Mouse (Mus musculus): ENCODE measurements at regions not wholly inside any gene's neighbourhood (a gene's known extent, or its start where the extent isn't known, plus 50 kb on each side); places are given as distances from the start of the nearest gene placed in this dataset.

GRCm38 (mm10) chr9:33533101-33533810 lies 897.2 kb downstream of the Ets1 start:
- Histone ChIP-seq H3K4me3 (replicated peaks; ENCODE audit: low read length) (no peak overlapping the region), H3K4me2 (replicated peaks; ENCODE audit: low read depth, low read length, severe bottlenecking) (no peak overlapping the region), H3K27me3 (ENCODE audit: control insufficient read depth, insufficient read depth, low read length) (no peaks in the 10 kb centered on the region), H3K36me3 (ENCODE audit: control insufficient read depth, insufficient read depth, low read length) (no peaks in the 10 kb centered on the region), H3K27ac (replicated peaks; ENCODE audit: low read depth, low read length) (no peak overlapping the region), H3K9me3 (ENCODE audit: control insufficient read depth, low read length) (no peaks in the 10 kb centered on the region), H3K4me1 (ENCODE audit: control insufficient read depth, insufficient read depth, low read length) (no peaks in the 10 kb centered on the region), H3K9ac (ENCODE audit: low read depth, low read length, severe bottlenecking) (no peak overlapping the region)
- no peak for TF ChIP-seq POLR2A (IDR thresholded peaks at IDR 0.05; ENCODE audit: borderline replicate concordance, extremely low read depth, insufficient read depth, insufficient read length)
- DNase-seq (ENCODE audit: low spot score) (no peak), ATAC-seq (ENCODE audit: low FRiP score, low read depth) (no peak)
- WGBS, result 77% methylated on average over 1 of the region's 1 CpGs

- ATAC-seq (ENCODE audit: low FRiP score, low read depth), result no peak
- Histone ChIP-seq H3K4me1 (ENCODE audit: control insufficient read depth, insufficient read depth, low read length) (no peaks in the 10 kb centered on the region), H3K9me3 (ENCODE audit: control insufficient read depth, low read length) (no peaks in the 10 kb centered on the region), H3K9ac (ENCODE audit: low read depth, low read length, severe bottlenecking) (no peak overlapping the region), H3K4me3 (replicated peaks; ENCODE audit: low read length) (no peak overlapping the region), H3K27me3 (ENCODE audit: control insufficient read depth, insufficient read depth, low read length) (no peaks in the 10 kb centered on the region), H3K36me3 (ENCODE audit: control insufficient read depth, insufficient read depth, low read length) (no peaks in the 10 kb centered on the region), H3K4me2 (replicated peaks; ENCODE audit: low read depth, low read length, severe bottlenecking) (no peak overlapping the region), H3K27ac (replicated peaks; ENCODE audit: low read depth, low read length) (no peak overlapping the region)
- peak; percentile 25 for DNase-seq (ENCODE audit: low spot score)
- no peak for TF ChIP-seq POLR2A (IDR thresholded peaks at IDR 0.05; ENCODE audit: borderline replicate concordance, extremely low read depth, insufficient read depth, insufficient read length)
- WGBS, result 34% methylated on average over 5 of the region's 5 CpGs
These were observed 907.3 kb downstream of the Ets1 start for GRCm38 (mm10) chr9:33543301-33543700.

- WGBS, result 43% methylated on average over 4 of the region's 4 CpGs
- no peaks in the 10 kb centered on the region for H3K27me3 ChIP-seq (ENCODE audit: control insufficient read depth, insufficient read depth, low read length)
- no peaks in the 10 kb centered on the region for H3K9me3 ChIP-seq (ENCODE audit: control insufficient read depth, low read length)
- H3K4me2 ChIP-seq (replicated peaks; ENCODE audit: low read depth, low read length, severe bottlenecking), result no peak overlapping the region
- H3K27ac ChIP-seq (replicated peaks; ENCODE audit: low read depth, low read length), result no peak overlapping the region
- ATAC-seq (ENCODE audit: low FRiP score, low read depth) (no peak), DNase-seq (ENCODE audit: low spot score) (peak; percentile 42)
- no peak overlapping the region for H3K4me3 ChIP-seq (replicated peaks; ENCODE audit: low read length)
- H3K9ac ChIP-seq (ENCODE audit: low read depth, low read length, severe bottlenecking), result no peak overlapping the region
- no peaks in the 10 kb centered on the region; the same call in 1 of the 2 replicates for H3K4me1 ChIP-seq (ENCODE audit: control insufficient read depth, insufficient read depth, low read length)
- no peaks in the 10 kb centered on the region for H3K36me3 ChIP-seq (ENCODE audit: control insufficient read depth, insufficient read depth, low read length)
- TF ChIP-seq POLR2A (IDR thresholded peaks at IDR 0.05; ENCODE audit: borderline replicate concordance, extremely low read depth, insufficient read depth, insufficient read length), result no peak
These were observed 910.2 kb downstream of the Ets1 start for GRCm38 (mm10) chr9:33546126-33546737.

- TF ChIP-seq POLR2A (IDR thresholded peaks at IDR 0.05; ENCODE audit: borderline replicate concordance, extremely low read depth, insufficient read depth, insufficient read length), result no peak
- Histone ChIP-seq H3K36me3 (ENCODE audit: control insufficient read depth, insufficient read depth, low read length) (no peaks in the 10 kb centered on the region), H3K4me2 (replicated peaks; ENCODE audit: low read depth, low read length, severe bottlenecking) (no peak overlapping the region), H3K27ac (replicated peaks; ENCODE audit: low read depth, low read length) (no peak overlapping the region), H3K9me3 (ENCODE audit: control insufficient read depth, low read length) (no peaks in the 10 kb centered on the region), H3K4me3 (replicated peaks; ENCODE audit: low read length) (no peak overlapping the region), H3K27me3 (ENCODE audit: control insufficient read depth, insufficient read depth, low read length) (no peaks in the 10 kb centered on the region), H3K4me1 (ENCODE audit: control insufficient read depth, insufficient read depth, low read length) (no peaks in the 10 kb centered on the region; the same call in 1 of the 2 replicates), H3K9ac (ENCODE audit: low read depth, low read length, severe bottlenecking) (no peak overlapping the region)
- DNase-seq (ENCODE audit: low spot score), result no peak
- no peak for ATAC-seq (ENCODE audit: low FRiP score, low read depth)
- WGBS, result 86% methylated on average over 5 of the region's 5 CpGs
These were observed 913.4 kb downstream of the Ets1 start for GRCm38 (mm10) chr9:33549395-33549794.

GRCm38 (mm10) chr9:33571990-33572389 lies 913.7 kb upstream of the Kirrel3 start:
- no peaks in the 10 kb centered on the region for H3K4me1 ChIP-seq (ENCODE audit: control insufficient read depth, insufficient read depth, low read length)
- WGBS, result 73% methylated on average over 2 of the region's 2 CpGs
- no peak for DNase-seq (ENCODE audit: low spot score)
- H3K36me3 ChIP-seq (ENCODE audit: control insufficient read depth, insufficient read depth, low read length), result no peaks in the 10 kb centered on the region
- H3K27me3 ChIP-seq (ENCODE audit: control insufficient read depth, insufficient read depth, low read length), result no peaks in the 10 kb centered on the region
- no peak overlapping the region for H3K4me2 ChIP-seq (replicated peaks; ENCODE audit: low read depth, low read length, severe bottlenecking)
- H3K4me3 ChIP-seq (replicated peaks; ENCODE audit: low read length), result no peak overlapping the region
- no peak for ATAC-seq (ENCODE audit: low FRiP score, low read depth)
- H3K9ac ChIP-seq (ENCODE audit: low read depth, low read length, severe bottlenecking), result no peak overlapping the region
- H3K27ac ChIP-seq (replicated peaks; ENCODE audit: low read depth, low read length), result no peak overlapping the region
- no peak for TF ChIP-seq POLR2A (IDR thresholded peaks at IDR 0.05; ENCODE audit: borderline replicate concordance, extremely low read depth, insufficient read depth, insufficient read length)
- no peaks in the 10 kb centered on the region for H3K9me3 ChIP-seq (ENCODE audit: control insufficient read depth, low read length)

Data from limb, embryonic 14.5 days (tissue).